Mouse (Mus musculus) brown adipose tissue, adult 24 weeks (tissue): ENCODE results near the gene Cdh11. TPM values are rescaled to one million over a fixed set of nuclear protein-coding genes. Genes with fewer than 3 reads are reported as not detected.

Experiments
- H3K27ac ChIP-seq: fragments of 200-500 bp; replicated peaks from 2 replicates; pipeline ENCODE4 v1.5.1; 2012; ENCODE audit warnings: low read depth, mild to moderate bottlenecking, low read length
- H3K4me1 ChIP-seq: fragments of 200-500 bp; 2 replicates; pipeline ENCODE4 v1.6.1; 2012; ENCODE audit warnings: low read length, mixed read lengths; ENCODE audit not compliant: control insufficient read depth, insufficient read depth, insufficient read length
- H3K4me3 ChIP-seq: fragments of 200-500 bp; 2 replicates; pipeline ENCODE4 v1.5.1; 2012; ENCODE audit warnings: low read depth, mild to moderate bottlenecking, low read length, moderate library complexity; ENCODE audit not compliant: insufficient read depth
- polyA plus RNA-seq: library from polyadenylated mRNA; stranded (reverse); fragments of >200 nt; gene quantifications from 2 replicates; pipeline ENCODE4 v1.2.4, GENCODE M21; 2012; ENCODE audit not compliant: missing spikeins, insufficient read depth, insufficient read length

Cdh11 gene
- polyA plus RNA-seq: 0.52 and 1.3 TPM in 2 replicates

DNA sequence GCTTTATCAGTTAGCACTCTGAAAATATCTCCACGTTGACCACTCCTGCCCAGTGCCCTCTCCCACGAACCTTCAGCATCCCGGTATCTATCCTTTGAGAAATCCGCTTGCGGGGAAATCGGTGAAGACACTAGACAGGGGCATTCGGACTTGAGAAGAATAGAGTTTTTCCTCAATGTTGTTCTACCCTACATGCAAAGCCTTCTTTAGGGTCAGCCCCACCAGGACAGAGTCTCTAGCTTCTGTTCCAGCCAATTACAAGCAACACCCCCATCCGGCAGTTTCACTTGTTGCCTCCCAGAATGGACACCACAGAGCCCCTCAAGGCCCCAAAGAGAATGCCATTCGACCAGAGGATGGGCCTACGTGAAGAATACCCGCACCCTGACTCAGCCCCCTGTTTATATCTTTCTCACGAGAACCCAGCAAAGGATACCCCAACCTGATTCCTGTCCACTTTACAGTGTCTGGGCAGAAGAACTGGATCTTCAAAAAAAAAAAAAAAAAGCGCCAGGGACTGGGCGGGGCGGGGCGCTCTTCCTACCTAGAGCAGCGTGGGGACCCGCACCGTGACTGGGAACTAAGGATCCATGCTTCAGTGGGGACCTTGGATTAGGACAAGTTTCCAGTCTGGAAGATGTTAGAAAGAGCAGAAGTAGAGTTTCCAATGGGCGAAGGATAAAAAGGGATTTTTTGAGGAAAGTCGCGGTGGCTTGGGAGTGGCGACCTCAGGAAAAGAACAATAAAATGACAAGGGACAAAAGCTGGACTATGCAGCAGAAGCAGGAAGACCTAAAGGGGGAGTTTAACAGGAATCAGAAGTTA is at the start of gene Cdh11:
Gene Cdh11 (minus strand): TSS at position 51 of the 825 bp plus-strand sequence.
- Histone ChIP-seq H3K4me3 (peak within 1 kb of the TSS; percentile 51), H3K27ac (no peak within 1 kb of the TSS), H3K4me1 (no peaks in the 10 kb centered on the region)

- Histone ChIP-seq H3K27ac (no peak overlapping the region), H3K4me1 (no peaks in the 10 kb centered on the region), H3K4me3 (no peak overlapping the region)
Observed at GRCm38 (mm10) chr8:102813959-102814358, 28.5 kb upstream of the Cdh11 start.

DNA sequence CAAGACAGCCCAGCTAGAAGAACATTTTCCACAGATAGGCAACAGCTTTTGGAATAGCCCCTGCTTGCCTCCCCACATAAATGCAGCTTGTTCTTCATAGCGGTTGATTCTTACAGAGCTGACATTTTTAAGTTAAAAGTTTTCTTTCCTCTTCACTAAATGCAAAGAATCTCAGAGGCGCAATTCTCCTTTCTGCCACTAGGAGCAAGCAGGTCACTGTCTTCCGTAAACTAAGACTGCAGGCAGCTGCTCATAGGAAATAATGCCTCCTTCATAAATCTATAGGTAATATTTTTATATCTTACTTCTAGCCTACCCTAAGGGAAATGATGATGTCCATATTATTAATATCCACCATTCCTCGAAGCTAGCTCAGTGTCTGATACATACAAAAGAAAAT is 4.9 kb upstream of the Cdh11 start:
- no peaks in the 10 kb centered on the region for H3K4me1 ChIP-seq
- no peak overlapping the region for H3K4me3 ChIP-seq
- H3K27ac ChIP-seq: no peak overlapping the region

GRCm38 (mm10) chr8:102786467-102787360 is 1.3 kb upstream of the Cdh11 start:
- Histone ChIP-seq H3K4me3 (no peak overlapping the region), H3K27ac (no peak overlapping the region), H3K4me1 (no peaks in the 10 kb centered on the region)

GRCm38 (mm10) chr8:102784835-102785455 is 497 bp downstream of the Cdh11 start:
- Histone ChIP-seq H3K27ac (no peak overlapping the region), H3K4me3 (peak overlapping the region; percentile 51)

GRCm38 (mm10) chr8:102783821-102784591 is 1.4 kb downstream of the Cdh11 start:
- Histone ChIP-seq H3K4me3 (peak overlapping the region; percentile 51), H3K27ac (no peak overlapping the region), H3K4me1 (no peaks in the 10 kb centered on the region)

More at GRCm38 (mm10) chr8:102784835-102785455, 497 bp downstream of the Cdh11 start:
- H3K4me1 ChIP-seq: no peaks in the 10 kb centered on the region

DNA sequence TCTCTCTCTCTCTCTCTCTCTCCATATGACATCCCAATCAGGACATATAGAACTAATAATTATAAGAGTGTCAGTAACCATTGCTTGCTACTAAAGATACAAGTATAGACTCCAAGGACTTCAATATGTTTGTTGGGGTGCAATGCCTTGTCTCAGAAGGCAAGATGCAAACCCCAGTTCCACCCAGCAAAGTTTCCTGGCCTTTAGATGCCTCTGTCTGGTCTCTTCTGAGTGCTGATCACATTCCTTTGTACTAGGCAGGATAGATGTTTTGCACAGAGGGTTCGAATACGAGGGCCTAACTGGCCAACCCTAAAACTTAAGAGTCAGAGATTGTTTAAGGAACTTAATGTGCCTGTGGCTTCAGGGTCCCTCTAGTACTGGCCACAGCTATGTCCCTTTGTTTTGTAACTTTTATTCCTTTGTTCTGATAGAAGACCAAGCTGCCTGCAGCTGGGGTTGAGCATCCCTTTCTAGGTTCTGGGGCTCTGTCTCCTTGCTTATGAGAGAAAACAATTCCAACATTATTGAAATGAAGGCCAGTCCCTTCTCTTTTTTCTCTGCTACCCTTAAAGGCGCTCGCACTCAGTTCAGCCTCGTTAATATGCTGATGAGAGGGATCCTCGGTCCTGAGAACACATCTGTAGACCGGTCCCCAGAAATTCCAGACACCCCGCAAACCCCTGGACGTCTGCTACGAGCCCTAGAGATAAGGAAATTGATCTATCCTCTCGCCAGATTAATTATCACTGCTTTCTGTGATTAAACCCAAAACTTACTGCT is 2.5 kb downstream of the Cdh11 start:
- Histone ChIP-seq H3K4me3 (0 out of 2 replicates have a peak overlapping the region, but pooled peaks have one; percentile 3), H3K27ac (no peak overlapping the region), H3K4me1 (no peaks in the 10 kb centered on the region)

GRCm38 (mm10) chr8:102780899-102781298 is 4.5 kb downstream of the Cdh11 start:
- Histone ChIP-seq H3K27ac (no peak overlapping the region), H3K4me1 (no peaks in the 10 kb centered on the region), H3K4me3 (peak overlapping the region; percentile 34; the same call in 1 of the 2 replicates)

- Histone ChIP-seq H3K4me3 (no peak overlapping the region), H3K4me1 (no peaks in the 10 kb centered on the region), H3K27ac (no peak overlapping the region)
Observed at GRCm38 (mm10) chr8:102774594-102774993, 10.8 kb downstream of the Cdh11 start.

DNA sequence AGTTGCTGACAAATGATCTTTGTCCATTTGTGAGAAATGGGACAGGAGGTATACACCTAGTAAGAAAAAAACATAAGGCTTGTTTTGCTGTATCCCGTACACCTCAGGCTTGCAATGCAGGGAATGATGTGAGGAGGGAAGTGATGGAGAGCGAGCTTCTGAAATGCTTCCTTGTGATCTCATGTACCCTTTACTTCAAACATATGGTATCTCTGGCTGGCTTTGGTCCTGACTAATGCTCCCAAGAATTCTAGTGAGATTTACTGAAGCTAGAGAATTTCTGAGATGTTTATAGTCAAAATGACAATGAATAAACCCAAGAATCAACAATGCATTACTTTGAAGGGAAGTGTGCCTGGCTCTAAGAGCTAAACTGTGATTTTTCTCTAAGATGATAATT is 14.0 kb downstream of the Cdh11 start:
- Histone ChIP-seq H3K4me3 (no peak overlapping the region), H3K4me1 (no peaks in the 10 kb centered on the region), H3K27ac (no peak overlapping the region)

DNA sequence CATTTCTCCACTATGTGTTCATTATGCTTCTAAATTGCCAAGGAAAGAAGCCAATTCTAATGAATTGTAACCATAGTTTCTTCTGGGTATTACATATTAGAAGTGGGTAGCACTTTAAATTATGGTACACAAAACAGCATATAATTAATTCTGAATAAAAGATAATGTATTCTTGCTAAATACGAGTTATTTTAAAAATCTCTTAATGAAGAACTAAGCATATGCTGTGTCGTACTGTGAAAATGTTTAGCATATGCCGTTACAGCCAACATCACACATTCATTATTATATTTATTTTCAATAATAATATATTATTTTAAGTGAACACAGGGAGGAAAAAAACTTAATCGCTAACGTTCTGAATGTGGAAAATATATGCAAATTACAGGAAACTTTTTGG is 31.6 kb downstream of the Cdh11 start:
- H3K27ac ChIP-seq: no peak overlapping the region
- H3K4me1 ChIP-seq: no peaks in the 10 kb centered on the region
- no peak overlapping the region for H3K4me3 ChIP-seq

- no peak overlapping the region for H3K27ac ChIP-seq
- H3K4me3 ChIP-seq: no peak overlapping the region
- H3K4me1 ChIP-seq: no peaks in the 10 kb centered on the region
Observed at GRCm38 (mm10) chr8:102742940-102743339, 42.5 kb downstream of the Cdh11 start.

DNA sequence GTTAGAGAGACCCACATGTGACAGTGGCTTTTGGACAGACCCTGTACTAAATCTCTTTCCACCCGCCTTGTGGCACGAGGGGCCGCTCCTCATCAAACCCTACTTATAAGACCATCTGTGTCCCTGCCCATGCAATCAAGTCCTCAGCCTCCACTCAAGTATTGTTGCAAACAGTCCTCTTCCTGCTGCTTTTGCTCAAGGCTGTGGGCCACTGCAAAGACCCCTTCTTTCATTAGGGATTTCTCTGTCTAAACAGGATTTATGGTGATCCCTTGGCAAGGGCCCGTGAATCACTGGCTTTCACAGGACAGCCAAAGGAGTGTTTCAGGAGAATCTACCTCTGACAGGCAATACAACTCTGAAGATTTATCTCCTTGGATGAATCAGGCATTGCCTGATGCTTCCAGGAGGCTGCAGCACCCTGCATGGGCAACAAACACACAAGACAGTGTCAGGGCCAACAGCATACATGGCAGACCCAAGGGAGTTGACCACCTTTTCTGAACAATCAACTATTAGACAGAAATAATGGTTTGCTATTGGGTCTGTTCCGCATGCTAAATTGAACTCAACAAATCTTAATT is 43.3 kb downstream of the Cdh11 start:
- H3K4me1 ChIP-seq: no peaks in the 10 kb centered on the region
- no peak overlapping the region for H3K4me3 ChIP-seq
- H3K27ac ChIP-seq: no peak overlapping the region
